Mouse (Mus musculus) adrenal gland (tissue): Measurements from ENCODE around the gene Spns3.

Experiments
- intact Hi-C: fragments of 180-260 bp; cut with DNase I; formaldehyde crosslinking; loops from one replicate; pipeline ENCODE4 v1.15.1; 2025

Gene Spns3

GRCm38 (mm10) chr11:72519895-72520294 lies 30.4 kb downstream of the Spns3 start:
- intact Hi-C loops, result no loop called here

GRCm38 (mm10) chr11:72519189-72519588 lies 31.1 kb downstream of the Spns3 start:
- intact Hi-C loops, result no loop called here

GRCm38 (mm10) chr11:72518449-72518848 lies 31.9 kb downstream of the Spns3 start:
- intact Hi-C loops, result no loop called here

- intact Hi-C loops, result no loop called here
These were observed 35.3 kb downstream of the Spns3 start for GRCm38 (mm10) chr11:72514967-72515366.

- intact Hi-C loops, result no loop called here
These were observed 41.7 kb downstream of the Spns3 start for GRCm38 (mm10) chr11:72508651-72509050.

GRCm38 (mm10) chr11:72507651-72508050 lies 42.7 kb downstream of the Spns3 start:
- intact Hi-C loops, result no loop called here

GRCm38 (mm10) chr11:72504016-72504797 lies 46.1 kb downstream of the Spns3 start:
- intact Hi-C loops, result no loop called here

- intact Hi-C loops, result no loop called here
These were observed 46.8 kb downstream of the Spns3 start for GRCm38 (mm10) chr11:72503501-72503921.

GRCm38 (mm10) chr11:72502236-72502635 lies 48.1 kb downstream of the Spns3 start:
- intact Hi-C loops, result no loop called here

GRCm38 (mm10) chr11:72501426-72502002 lies 48.8 kb downstream of the Spns3 start:
- intact Hi-C loops, result no loop called here

- intact Hi-C loops, result no loop called here
These were observed 50.2 kb downstream of the Spns3 start for GRCm38 (mm10) chr11:72500139-72500538.

- intact Hi-C loops, result no loop called here
These were observed 52.9 kb downstream of the Spns3 start for GRCm38 (mm10) chr11:72497367-72497766.

- intact Hi-C loops, result no loop called here
These were observed 53.5 kb downstream of the Spns3 start for GRCm38 (mm10) chr11:72496775-72497174.

GRCm38 (mm10) chr11:72496066-72496465 lies 54.2 kb downstream of the Spns3 start:
- intact Hi-C loops, result no loop called here

GRCm38 (mm10) chr11:72494046-72494988 lies 56.0 kb downstream of the Spns3 start:
- intact Hi-C loops, result no loop called here

- intact Hi-C loops, result no loop called here
These were observed 59.0 kb downstream of the Spns3 start for GRCm38 (mm10) chr11:72491130-72491960.

- intact Hi-C loops, result loop anchor here (5.0 kb wide), 1 partner anchor 43 kb away; no protein-coding TSS in a partner anchor
These were observed 60.4 kb downstream of the Spns3 start, which contains the start of gene Spns2 for GRCm38 (mm10) chr11:72489881-72490301. Spns2 (minus strand) TSS chr11:72489904.

GRCm38 (mm10) chr11:72489397-72489796 lies 60.9 kb downstream of the Spns3 start:
- intact Hi-C loops, result loop anchor here (5.0 kb wide), 1 partner anchor 42 kb away; no protein-coding TSS in a partner anchor

GRCm38 (mm10) chr11:72488753-72489271 lies 61.5 kb downstream of the Spns3 start:
- intact Hi-C loops, result loop anchor here (5.0 kb wide), 1 partner anchor 42 kb away; no protein-coding TSS in a partner anchor

- intact Hi-C loops, result loop anchor here (5.0 kb wide), 1 partner anchor 40 kb away; no protein-coding TSS in a partner anchor
These were observed 62.6 kb downstream of the Spns3 start for GRCm38 (mm10) chr11:72487739-72488138.
